Mouse (Mus musculus): ENCODE measurements around the gene Erv3.

Erv3 gene

DNA sequence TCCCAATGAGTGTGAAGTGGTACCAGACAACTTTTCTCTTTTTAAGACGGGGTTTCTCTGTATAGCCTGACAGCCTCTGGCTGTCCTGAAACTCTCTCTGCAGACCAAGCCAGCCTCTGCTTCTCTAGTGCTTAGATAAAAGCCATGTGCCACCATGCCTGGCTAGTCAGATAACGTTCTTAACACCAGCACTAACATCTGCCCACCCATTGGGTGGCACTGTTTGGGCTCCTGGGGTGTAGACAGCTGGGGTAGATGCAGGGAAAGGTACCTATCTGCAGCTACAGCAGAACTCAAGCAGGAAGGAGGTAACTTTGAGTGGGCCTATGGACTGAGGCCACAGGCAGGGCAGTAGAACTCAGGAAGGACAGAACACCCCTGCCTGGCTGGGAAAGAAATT is 34.0 kb downstream of the Erv3 start:
- no peak for DNase-seq (ENCODE audit: low spot score in 2 of 2)

GRCm38 (mm10) chr2:131823931-131824330 is 35.6 kb downstream of the Erv3 start:
- DNase-seq (ENCODE audit: low spot score in 2 of 2), result no peak

GRCm38 (mm10) chr2:131822492-131822891 is 37.1 kb downstream of the Erv3 start:
- DNase-seq (ENCODE audit: low spot score in 2 of 2), result no peak

DNA sequence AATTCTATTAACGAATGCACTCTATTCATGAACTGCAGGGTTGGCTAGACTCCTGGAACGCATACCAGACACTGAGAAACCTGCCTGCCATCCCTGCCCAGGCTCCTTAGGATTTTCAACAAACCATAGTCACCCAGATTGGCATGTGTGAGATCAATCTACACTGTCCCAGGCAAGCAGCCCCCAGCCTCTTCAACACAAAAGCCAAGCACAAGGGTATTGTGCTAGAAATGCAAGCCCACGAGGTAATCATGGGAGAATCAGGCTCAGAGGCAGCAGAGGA is 37.9 kb downstream of the Erv3 start:
- DNase-seq (ENCODE audit: low spot score in 2 of 2), result no peak

DNA sequence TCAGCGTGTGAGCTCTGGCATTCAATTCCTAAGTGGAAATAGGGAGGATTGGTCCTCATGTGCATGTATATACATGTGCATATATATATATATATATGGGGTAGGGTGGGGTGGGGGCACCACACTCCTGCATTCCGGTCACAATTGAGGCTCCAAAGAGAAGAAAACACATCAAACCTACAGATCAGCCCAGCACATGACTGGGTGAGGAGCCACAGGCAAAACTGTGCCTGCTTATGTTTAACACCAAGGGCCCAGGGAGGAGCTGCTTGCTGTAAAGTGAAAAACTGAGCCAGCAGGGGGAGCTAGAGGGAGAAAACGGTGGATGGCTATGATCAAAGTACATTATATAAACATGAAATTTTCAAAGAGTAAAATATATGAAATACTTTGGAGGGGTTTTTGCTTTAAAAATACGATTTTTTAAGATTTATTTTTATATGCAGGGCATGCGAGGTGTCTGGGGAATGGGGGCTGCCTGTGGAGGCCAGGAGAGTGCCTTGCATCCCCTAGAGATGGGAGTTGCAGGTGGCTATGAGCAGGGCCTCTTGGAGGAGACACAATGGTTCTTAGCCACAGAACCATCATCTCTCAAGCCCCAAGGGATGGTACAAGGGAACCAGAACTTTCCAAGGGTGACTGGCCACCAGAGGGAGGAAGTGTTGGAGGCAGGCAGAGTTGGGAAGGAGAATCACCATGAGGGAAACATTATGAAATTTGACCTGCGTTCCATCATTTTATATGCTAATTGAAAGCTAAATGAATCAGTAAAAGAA is 38.4 kb downstream of the Erv3 start:
- DNase-seq (ENCODE audit: low spot score in 2 of 2), result peak; percentile 84 to 91

DNA sequence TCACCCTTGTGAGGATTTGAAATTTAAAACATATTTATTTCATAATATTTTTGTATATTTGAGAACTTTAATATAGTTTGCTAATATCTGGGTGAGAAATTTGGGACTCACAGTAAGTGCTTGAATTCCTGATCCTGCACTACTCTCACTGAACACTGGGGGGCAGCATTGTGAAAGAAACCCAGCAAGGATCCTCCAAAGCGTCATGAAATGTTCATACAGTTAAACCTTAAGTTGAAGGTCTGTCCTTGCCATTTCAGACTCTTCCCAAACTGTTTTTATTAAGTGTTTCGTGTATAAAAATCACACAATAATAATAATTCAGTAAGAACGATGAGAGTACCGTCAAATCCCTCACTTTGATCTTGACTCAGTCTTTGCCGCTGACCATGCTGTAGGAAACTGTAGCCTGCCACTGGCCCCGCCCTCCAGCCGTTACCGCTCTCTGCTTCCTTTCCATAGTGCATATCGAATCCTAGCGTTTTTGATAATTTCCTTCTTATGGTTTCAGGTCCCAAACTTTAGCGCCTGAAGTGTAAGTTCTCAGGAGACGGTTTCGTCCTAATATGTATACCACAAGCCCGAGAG is 39.4 kb downstream of the Erv3 start:
- DNase-seq (ENCODE audit: low spot score in 2 of 2), result peak; percentile 86 to 94

DNA sequence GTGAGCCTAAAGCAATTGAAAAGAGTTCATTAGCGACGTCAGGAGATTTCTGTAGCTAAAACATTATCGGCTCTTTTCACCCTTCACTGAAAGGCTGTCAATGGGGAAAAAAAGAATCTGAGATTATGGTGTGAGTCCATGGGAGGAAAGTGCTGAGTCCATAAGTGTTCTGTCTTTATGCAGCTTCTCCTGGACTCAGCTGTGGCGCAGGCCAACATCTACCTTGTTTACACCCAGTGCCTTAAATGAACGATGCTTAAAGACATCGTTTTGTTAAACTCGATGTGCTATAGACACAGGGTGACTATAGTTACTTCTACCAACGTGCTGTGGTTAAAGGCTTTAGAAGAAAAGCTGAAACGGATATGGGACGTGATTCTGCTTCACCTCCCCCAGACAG is 45.2 kb downstream of the Erv3 start:
- DNase-seq (ENCODE audit: low spot score in 2 of 2), result no peak

DNA sequence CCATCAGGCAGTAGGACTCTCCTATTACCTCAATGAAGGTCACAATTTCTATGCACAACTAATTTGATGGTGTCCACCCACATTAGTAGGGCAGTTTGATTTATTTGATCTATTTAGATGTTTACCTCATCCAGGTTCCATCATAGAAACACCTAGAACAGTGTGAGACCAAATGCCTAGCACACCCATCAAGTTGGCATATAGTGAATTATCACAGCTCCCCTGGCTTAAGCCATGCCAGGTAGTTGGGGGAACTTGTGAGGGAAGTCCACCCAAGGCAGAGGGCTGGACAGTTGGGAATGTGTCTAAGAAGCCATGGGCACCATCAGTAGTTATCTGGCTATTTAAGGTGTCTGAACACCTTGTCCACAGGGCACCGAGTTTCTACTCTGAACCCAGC is 46.1 kb downstream of the Erv3 start:
- no peak for DNase-seq (ENCODE audit: low spot score in 2 of 2)

DNA sequence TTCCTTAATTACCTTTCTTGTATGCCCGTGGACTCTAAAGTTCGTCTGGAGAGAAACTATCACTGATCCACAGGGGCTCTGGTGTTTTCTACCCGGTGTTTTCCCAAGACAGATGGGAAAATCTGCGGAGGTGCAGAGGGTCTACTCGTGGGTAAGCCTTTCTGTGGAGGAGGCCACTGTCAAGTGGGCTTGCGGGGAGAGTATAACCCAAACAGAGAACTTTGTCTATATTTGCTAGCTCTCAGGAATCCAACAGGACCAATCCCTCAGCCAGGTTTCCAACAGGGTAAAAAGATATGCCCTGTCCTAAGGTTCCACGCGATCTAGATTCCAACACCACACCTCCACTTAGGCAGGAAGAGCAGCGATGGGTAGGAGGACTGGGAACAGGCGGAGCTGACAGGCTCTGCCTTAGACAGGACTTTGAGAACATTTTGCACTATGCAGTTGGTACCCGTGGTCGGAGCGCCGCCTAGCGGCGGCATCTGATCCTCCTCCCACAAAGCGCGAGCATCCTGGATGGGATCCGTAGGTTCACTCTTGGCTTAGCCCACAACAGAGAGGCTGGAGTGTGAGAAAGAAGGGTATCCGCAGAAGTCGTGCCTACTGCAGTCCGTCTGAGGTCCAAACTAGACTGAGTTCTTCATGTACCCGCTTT is 46.9 kb downstream of the Erv3 start:
- DNase-seq (ENCODE audit: low spot score in 2 of 2), result peak; percentile 85 to 87

- DNase-seq (ENCODE audit: low spot score in 2 of 2), result no peak
Observed at GRCm38 (mm10) chr2:131811607-131812006, 47.9 kb downstream of the Erv3 start.

DNA sequence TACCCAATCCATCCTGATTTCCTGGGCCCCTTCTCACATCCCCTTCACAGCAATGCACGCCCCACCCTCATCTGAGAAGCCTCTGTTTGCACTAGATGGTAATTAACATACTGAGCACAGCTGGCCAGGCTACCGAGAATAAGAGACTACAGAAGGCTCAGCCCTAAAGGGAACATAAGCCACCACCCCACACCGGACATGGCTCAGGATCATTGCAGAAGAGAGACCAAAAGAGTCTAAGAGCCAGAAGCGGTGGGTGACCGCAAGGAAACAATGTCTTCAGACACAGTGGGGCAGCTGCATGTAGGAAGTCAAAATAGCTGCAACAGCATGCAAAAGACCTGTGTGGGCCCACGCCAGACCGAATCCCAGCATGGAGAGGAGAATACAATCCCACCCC is 50.7 kb downstream of the Erv3 start:
- no peak for DNase-seq (ENCODE audit: low spot score in 2 of 2)

- no peak for DNase-seq (ENCODE audit: low spot score in 2 of 2)
Observed at GRCm38 (mm10) chr2:131807660-131808059, 51.9 kb downstream of the Erv3 start.

GRCm38 (mm10) chr2:131806863-131807262 is 52.7 kb downstream of the Erv3 start:
- DNase-seq (ENCODE audit: low spot score in 2 of 2), result no peak

DNA sequence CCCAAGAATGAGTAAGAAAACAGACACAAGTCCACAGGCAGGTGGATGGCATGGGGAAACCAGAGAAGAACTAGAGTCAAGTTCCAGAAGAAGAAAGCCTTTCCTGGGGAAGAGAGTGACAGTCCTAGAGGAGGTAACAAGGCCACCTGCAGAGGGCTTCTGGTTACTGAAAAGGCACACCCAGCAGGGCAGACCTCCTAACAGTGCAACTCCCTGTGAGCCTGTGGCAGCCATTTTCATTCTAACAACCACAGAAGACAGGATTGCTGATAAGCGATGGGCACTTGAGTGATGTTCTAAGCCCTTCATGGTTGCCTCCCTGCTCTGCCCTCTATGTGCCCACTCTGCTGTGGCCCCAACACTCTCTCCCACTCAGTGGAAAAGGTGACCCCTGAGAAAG is 54.2 kb downstream of the Erv3 start:
- DNase-seq (ENCODE audit: low spot score in 2 of 2), result no peak

DNA sequence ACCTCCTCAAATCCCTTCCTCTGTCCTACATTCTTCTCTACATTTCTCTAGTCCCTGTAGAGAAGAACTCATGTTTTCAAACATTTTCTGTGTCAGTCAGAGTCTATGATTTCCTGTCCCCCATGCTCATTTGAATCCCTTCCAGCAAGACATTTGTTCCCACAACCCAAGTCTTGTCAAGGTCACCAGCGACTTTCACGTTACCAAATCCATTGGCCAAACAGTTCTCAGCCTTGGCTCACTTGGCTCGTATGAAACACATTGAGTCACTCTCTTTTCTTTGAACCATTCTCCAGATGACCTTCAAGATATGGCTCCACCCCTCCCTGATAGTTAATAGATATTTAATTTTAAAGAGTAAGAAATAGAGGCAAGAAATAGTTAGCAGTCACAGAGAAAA is 55.7 kb downstream of the Erv3 start:
- no peak for DNase-seq (ENCODE audit: low spot score in 2 of 2)

Data from right cerebral cortex, postnatal 10 days (tissue).